Mouse (Mus musculus) left cerebral cortex, postnatal 36 days (tissue): ENCODE measurements at regions not wholly inside any gene's neighbourhood (a gene's known extent, or its start where the extent isn't known, plus 50 kb on each side); places are given as distances from the start of the nearest gene placed in this dataset.

Experiments
- DNase-seq, 2 experiments: peaks; one replicate each; pipeline ENCODE4 v3.0.0; 2021 to 2022; ENCODE audit warnings: low spot score in 2 of 2, mixed read lengths in 1 of 2
- intact Hi-C: fragments of 180-260 bp; cut with DNase I; formaldehyde crosslinking; loops from one replicate; pipeline ENCODE4 v1.15.1; 2025

- no peak for DNase-seq
- intact Hi-C loops: no loop called here
Measured at GRCm38 (mm10) chr6:55627228-55627627, 53.8 kb downstream of the Neurod6 start.

- DNase-seq: no peak
- intact Hi-C loops: no loop called here
Measured at GRCm38 (mm10) chr6:55620366-55620765, 60.7 kb downstream of the Neurod6 start.

- intact Hi-C loops: no loop called here
Measured at GRCm38 (mm10) chr6:55617922-55618481, 63.1 kb downstream of the Neurod6 start.

GRCm38 (mm10) chr6:55610395-55610794 is 70.7 kb downstream of the Neurod6 start:
- intact Hi-C loops: no loop called here
- no peak for DNase-seq

More at GRCm38 (mm10) chr6:55617922-55618481, 63.1 kb downstream of the Neurod6 start:
- peak; percentile 57 for DNase-seq

- intact Hi-C loops: no loop called here
- DNase-seq: no peak
Measured at GRCm38 (mm10) chr6:55609976-55610375, 71.1 kb downstream of the Neurod6 start.

GRCm38 (mm10) chr6:55609053-55609452 is 72.0 kb downstream of the Neurod6 start:
- intact Hi-C loops: no loop called here
- DNase-seq: no peak

- intact Hi-C loops: no loop called here
- DNase-seq: no peak
Measured at GRCm38 (mm10) chr6:55597088-55597487, 84.0 kb downstream of the Neurod6 start.

GRCm38 (mm10) chr6:55592126-55592525 is 88.9 kb downstream of the Neurod6 start:
- intact Hi-C loops: loop anchor here (5.0 kb wide), 2 partner anchors 85 to 220 kb away; no protein-coding TSS in a partner anchor
- peak; percentile 70 to 75 for DNase-seq

GRCm38 (mm10) chr6:55581106-55581505 is 100.0 kb downstream of the Neurod6 start:
- no peak for DNase-seq
- intact Hi-C loops: no loop called here

GRCm38 (mm10) chr6:55580036-55580435 is 101.0 kb downstream of the Neurod6 start:
- no peak for DNase-seq
- intact Hi-C loops: no loop called here

- no peak for DNase-seq
Measured at GRCm38 (mm10) chr6:55579611-55580010, 101.5 kb downstream of the Neurod6 start.

GRCm38 (mm10) chr6:55579105-55579504 is 102.0 kb downstream of the Neurod6 start:
- peak in 1 of 2 experiments; percentile 12 for DNase-seq
- intact Hi-C loops: no loop called here

More at GRCm38 (mm10) chr6:55579611-55580010, 101.5 kb downstream of the Neurod6 start:
- intact Hi-C loops: no loop called here

- no peak for DNase-seq
- intact Hi-C loops: no loop called here
Measured at GRCm38 (mm10) chr6:55578051-55578450, 103.0 kb downstream of the Neurod6 start.

- intact Hi-C loops: loop anchor here (10.0 kb wide), 1 partner anchor 237 kb away; no protein-coding TSS in a partner anchor
- no peak for DNase-seq
Measured at GRCm38 (mm10) chr6:55567521-55567920, 113.5 kb downstream of the Neurod6 start.

GRCm38 (mm10) chr6:55565260-55566209 is 113.8 kb downstream of the Adcyap1r1 start:
- intact Hi-C loops: loop anchor here (10.0 kb wide), 1 partner anchor 239 kb away; no protein-coding TSS in a partner anchor
- no peak for DNase-seq

GRCm38 (mm10) chr6:55560606-55561005 is 108.8 kb downstream of the Adcyap1r1 start:
- intact Hi-C loops: loop anchor here (10.0 kb wide), 1 partner anchor 244 kb away; no protein-coding TSS in a partner anchor
- no peak for DNase-seq

- DNase-seq: peak in 1 of 2 experiments; percentile 30
- intact Hi-C loops: loop anchor here (10.0 kb wide), 1 partner anchor 245 kb away; no protein-coding TSS in a partner anchor
Measured at GRCm38 (mm10) chr6:55559797-55560196, 108.0 kb downstream of the Adcyap1r1 start.
